Mouse (Mus musculus) myocyte (in vitro differentiated cells): ENCODE data around the gene Agap1. TPM values are rescaled to one million over a fixed set of nuclear protein-coding genes. Genes with fewer than 3 reads are reported as not detected.

ENCODE experiments used
- H3K27me3 ChIP-seq: one replicate; pipeline ENCODE4 v1.6.1; 2011; ENCODE audit not compliant: control insufficient read depth, insufficient read depth, insufficient read length
- H3K36me3 ChIP-seq: one replicate; pipeline ENCODE4 v1.6.1; 2011; ENCODE audit not compliant: control insufficient read depth, insufficient read depth
- H3K4me2 ChIP-seq: one replicate; pipeline ENCODE4 v1.6.1; 2011; ENCODE audit warnings: low read depth, control low read depth
- H3K4me3 ChIP-seq: one replicate; pipeline ENCODE4 v1.5.1; 2011; ENCODE audit warnings: mild to moderate bottlenecking, control low read depth, moderate library complexity
- H3K79me2 ChIP-seq: one replicate; pipeline ENCODE4 v1.6.1; 2011; ENCODE audit not compliant: control insufficient read depth, insufficient read depth
- H3ac ChIP-seq: one replicate; pipeline ENCODE4 v1.6.1; 2011; ENCODE audit not compliant: control insufficient read depth, insufficient read length
- CEBPB ChIP-seq: IDR thresholded peaks from 2 replicates; pipeline ENCODE4 v1.6.1; 2011; ENCODE audit warnings: mild to moderate bottlenecking, moderate library complexity; ENCODE audit not compliant: poor library complexity, insufficient read depth, severe bottlenecking
- E2F4 ChIP-seq: IDR thresholded peaks from one replicate; pipeline ENCODE4 v1.6.1; 2011; ENCODE audit warnings: mild to moderate bottlenecking, control low read depth, moderate library complexity; ENCODE audit not compliant: insufficient read depth
- MAX ChIP-seq: IDR thresholded peaks from one replicate; pipeline ENCODE4 v1.6.1; 2011; ENCODE audit warnings: low read depth, mild to moderate bottlenecking, control low read depth
- MYOD1 ChIP-seq, 3 experiments: IDR thresholded peaks; one replicate each; pipeline ENCODE4 v1.6.1; 2011; ENCODE audit warnings: control low read depth in 2 of 3, low read depth in 2 of 3, mild to moderate bottlenecking in 2 of 3, moderate library complexity in 1 of 3; ENCODE audit not compliant: insufficient read length in 2 of 3, control insufficient read depth in 1 of 3
- MYOG ChIP-seq, 3 experiments: IDR thresholded peaks; one replicate each; pipeline ENCODE4 v1.6.1; 2011; ENCODE audit warnings: control low read depth in 2 of 3, low read depth in 2 of 3, mild to moderate bottlenecking in 2 of 3; ENCODE audit not compliant: insufficient read length in 2 of 3, control insufficient read depth in 1 of 3, insufficient read depth in 1 of 3
- POLR2A ChIP-seq: IDR thresholded peaks from one replicate; pipeline ENCODE4 v1.6.1; 2011; ENCODE audit warnings: low read depth, mild to moderate bottlenecking, control low read depth, moderate library complexity; ENCODE audit not compliant: insufficient read length
- POLR2AphosphoS2 ChIP-seq: IDR thresholded peaks from one replicate; pipeline ENCODE4 v1.6.1; 2011; ENCODE audit warnings: low read depth, control low read depth; ENCODE audit not compliant: insufficient read length
- REST ChIP-seq: IDR thresholded peaks from one replicate; pipeline ENCODE4 v1.6.1; 2011; ENCODE audit warnings: mild to moderate bottlenecking, control low read depth, moderate library complexity; ENCODE audit not compliant: insufficient read depth, insufficient read length
- SRF ChIP-seq: IDR thresholded peaks from one replicate; pipeline ENCODE4 v1.6.1; 2011; ENCODE audit warnings: low read depth; ENCODE audit not compliant: control insufficient read depth, insufficient read length
- TCF12 ChIP-seq: IDR thresholded peaks from one replicate; pipeline ENCODE4 v1.6.1; 2011; ENCODE audit warnings: mild to moderate bottlenecking, control low read depth; ENCODE audit not compliant: poor library complexity, insufficient read depth, severe bottlenecking
- TCF3 ChIP-seq: IDR thresholded peaks from one replicate; pipeline ENCODE4 v1.6.1; 2011; ENCODE audit warnings: low read depth, control low read depth; ENCODE audit not compliant: insufficient read length
- USF1 ChIP-seq: IDR thresholded peaks from one replicate; pipeline ENCODE4 v1.6.1; 2011; ENCODE audit warnings: low read depth, mild to moderate bottlenecking, control low read depth, moderate library complexity
- polyA plus RNA-seq: library from polyadenylated mRNA; unstranded; fragments of >200 nt; fragmentation: generic; extraction: Trizol; gene quantifications from one replicate; pipeline ENCODE4 v1.2.1, GENCODE M21; 2012; ENCODE audit warnings: missing spikeins

The Agap1 gene
- polyA plus RNA-seq, 1 experiment: 48.9 TPM

- H3K4me2 ChIP-seq: no peak overlapping the region
- H3K36me3 ChIP-seq: peaks cover 15% of the 10 kb centered on the region
- no peak overlapping the region for H3ac ChIP-seq
- no peaks in the 10 kb centered on the region for H3K79me2 ChIP-seq
- TF ChIP-seq SRF (no peak), POLR2A (no peak), POLR2AphosphoS2 (no peak), REST (no peak), MYOD1 (IDR thresholded peaks at IDR 0.05; ENCODE audit: control insufficient read depth in 1 of 3, insufficient read length in 2 of 3, low read depth in 2 of 3) (no peak), MAX (no peak), TCF12 (no peak), MYOG (IDR thresholded peaks at IDR 0.05; ENCODE audit: control insufficient read depth in 1 of 3, insufficient read depth in 1 of 3, insufficient read length in 2 of 3, low read depth in 2 of 3) (no peak)
- H3K27me3 ChIP-seq: no peaks in the 10 kb centered on the region
- no peak overlapping the region for H3K4me3 ChIP-seq
Measured at GRCm38 (mm10) chr1:89692420-89692819, 237.8 kb downstream of the Agap1 start.

- TF ChIP-seq MYOD1 (IDR thresholded peaks at IDR 0.05; ENCODE audit: control insufficient read depth in 1 of 3, insufficient read length in 2 of 3, low read depth in 2 of 3): no peak
- TF ChIP-seq SRF: no peak
- TF ChIP-seq MYOG (IDR thresholded peaks at IDR 0.05; ENCODE audit: control insufficient read depth in 1 of 3, insufficient read depth in 1 of 3, insufficient read length in 2 of 3, low read depth in 2 of 3): no peak
- TF ChIP-seq TCF3: no peak
- no peak for TF ChIP-seq POLR2A
- no peak for TF ChIP-seq E2F4
- TF ChIP-seq TCF12: no peak
- Histone ChIP-seq H3K79me2 (no peaks in the 10 kb centered on the region), H3K36me3 (peaks cover 26% of the 10 kb centered on the region), H3ac (no peak overlapping the region), H3K4me3 (no peak overlapping the region), H3K27me3 (no peaks in the 10 kb centered on the region), H3K4me2 (no peak overlapping the region)
Measured at GRCm38 (mm10) chr1:89694916-89695315, 240.3 kb downstream of the Agap1 start.

- H3K27me3 ChIP-seq: no peaks in the 10 kb centered on the region
- H3K4me2 ChIP-seq: no peak overlapping the region
- H3ac ChIP-seq: no peak overlapping the region
- no peak overlapping the region for H3K4me3 ChIP-seq
- no peaks in the 10 kb centered on the region for H3K79me2 ChIP-seq
- TF ChIP-seq MAX (no peak), CEBPB (no peak), MYOG (IDR thresholded peaks at IDR 0.05; ENCODE audit: control insufficient read depth in 1 of 3, insufficient read depth in 1 of 3, insufficient read length in 2 of 3, low read depth in 2 of 3) (no peak), REST (no peak)
- H3K36me3 ChIP-seq: peaks cover 33% of the 10 kb centered on the region
Measured at GRCm38 (mm10) chr1:89697241-89697640, 242.6 kb downstream of the Agap1 start.

GRCm38 (mm10) chr1:89700166-89700565 lies 245.6 kb downstream of the Agap1 start:
- TF ChIP-seq TCF12 (no peak), REST (no peak), MYOG (IDR thresholded peaks at IDR 0.05; ENCODE audit: control insufficient read depth in 1 of 3, insufficient read depth in 1 of 3, insufficient read length in 2 of 3, low read depth in 2 of 3) (no peak)

GRCm38 (mm10) chr1:89701162-89701730 lies 246.6 kb downstream of the Agap1 start:
- Histone ChIP-seq H3ac (no peak overlapping the region), H3K27me3 (no peaks in the 10 kb centered on the region), H3K79me2 (no peaks in the 10 kb centered on the region), H3K4me3 (no peak overlapping the region), H3K36me3 (peaks cover 18% of the 10 kb centered on the region), H3K4me2 (no peak overlapping the region)
- no peak for TF ChIP-seq MYOD1 (IDR thresholded peaks at IDR 0.05; ENCODE audit: control insufficient read depth in 1 of 3, insufficient read length in 2 of 3, low read depth in 2 of 3)
- TF ChIP-seq USF1: no peak
- TF ChIP-seq MAX: no peak
- TF ChIP-seq MYOG (IDR thresholded peaks at IDR 0.05; ENCODE audit: control insufficient read depth in 1 of 3, insufficient read depth in 1 of 3, insufficient read length in 2 of 3, low read depth in 2 of 3): no peak
- TF ChIP-seq E2F4: no peak
- no peak for TF ChIP-seq TCF12
- TF ChIP-seq POLR2A: no peak
- no peak for TF ChIP-seq REST
- TF ChIP-seq TCF3: no peak
- TF ChIP-seq POLR2AphosphoS2: no peak
- no peak for TF ChIP-seq SRF
- TF ChIP-seq CEBPB: no peak

More at GRCm38 (mm10) chr1:89700166-89700565, 245.6 kb downstream of the Agap1 start:
- Histone ChIP-seq H3ac (no peak overlapping the region), H3K4me3 (no peak overlapping the region), H3K27me3 (no peaks in the 10 kb centered on the region), H3K36me3 (peaks cover 25% of the 10 kb centered on the region), H3K79me2 (no peaks in the 10 kb centered on the region), H3K4me2 (no peak overlapping the region)
